Mouse (Mus musculus) 416B (cell line): ENCODE results near the gene Hoxb5.

ENCODE experiments used
- DNase-seq: peaks from one replicate; pipeline ENCODE4 v3.0.0; 2011; ENCODE audit warnings: low read depth

The Hoxb5 gene

GRCm38 (mm10) chr11:96319071-96319902 is 16.2 kb downstream of the Hoxb5 start:
- DNase-seq, result peak; percentile 38

GRCm38 (mm10) chr11:96319910-96320309 is 16.8 kb downstream of the Hoxb5 start:
- DNase-seq, result peak; percentile 12

GRCm38 (mm10) chr11:96320688-96321087 is 17.6 kb downstream of the Hoxb5 start:
- no peak for DNase-seq

GRCm38 (mm10) chr11:96321846-96322245 is 18.7 kb downstream of the Hoxb5 start:
- DNase-seq, result no peak

- no peak for DNase-seq
Measured at GRCm38 (mm10) chr11:96322738-96323137, 19.6 kb downstream of the Hoxb5 start.

- DNase-seq, result no peak
Measured at GRCm38 (mm10) chr11:96323154-96323553, 20.0 kb downstream of the Hoxb5 start, which contains the start of gene Hoxb3. Gene Hoxb3, plus strand, starts transcription at chr11:96323326.

GRCm38 (mm10) chr11:96324125-96324524 is 21.0 kb downstream of the Hoxb5 start:
- DNase-seq, result no peak

- no peak for DNase-seq
Measured at GRCm38 (mm10) chr11:96324965-96325364, 21.8 kb downstream of the Hoxb5 start.

- no peak for DNase-seq
Measured at GRCm38 (mm10) chr11:96325747-96326212, 22.6 kb downstream of the Hoxb5 start.

- no peak for DNase-seq
Measured at GRCm38 (mm10) chr11:96326705-96327104, 23.6 kb downstream of the Hoxb5 start.

GRCm38 (mm10) chr11:96327122-96327521 is 24.0 kb downstream of the Hoxb5 start:
- DNase-seq, result no peak

- DNase-seq, result no peak
Measured at GRCm38 (mm10) chr11:96327750-96328149, 24.6 kb downstream of the Hoxb5 start.

GRCm38 (mm10) chr11:96328605-96329004 is 25.5 kb downstream of the Hoxb5 start:
- no peak for DNase-seq

GRCm38 (mm10) chr11:96332105-96332504 is 29.0 kb downstream of the Hoxb5 start:
- DNase-seq, result no peak

GRCm38 (mm10) chr11:96332618-96333032 is 29.5 kb downstream of the Hoxb5 start:
- DNase-seq, result no peak

GRCm38 (mm10) chr11:96333241-96334001 is 30.3 kb downstream of the Hoxb5 start:
- DNase-seq, result no peak

GRCm38 (mm10) chr11:96334002-96334364 is 30.8 kb downstream of the Hoxb5 start:
- DNase-seq, result no peak

GRCm38 (mm10) chr11:96334998-96335397 is 31.9 kb downstream of the Hoxb5 start:
- no peak for DNase-seq

GRCm38 (mm10) chr11:96336597-96336996 is 33.5 kb downstream of the Hoxb5 start:
- DNase-seq, result no peak

- no peak for DNase-seq
Measured at GRCm38 (mm10) chr11:96337026-96337425, 33.9 kb downstream of the Hoxb5 start.

- DNase-seq, result no peak
Measured at GRCm38 (mm10) chr11:96338957-96339855, 36.1 kb downstream of the Hoxb5 start.
